ENCODE assay signal across 8 mouse cellular contexts in genomic region chr7:127769651-127770038, GRCm38 (mm10). TPM values are rescaled to one million over a fixed set of nuclear protein-coding genes. Genes with fewer than 3 reads are reported as not detected.
DNase-seq lines count a peak whose midpoint lies in the region; ATAC-seq lines count a peak whose summit lies in the region.

Gene Orai3, plus strand, starts transcription at chr7:127769815.

- H3K4me2 ChIP-seq in hindbrain, embryonic 12.5 days (replicated peaks): peak within 1 kb of the TSS; percentile 80

- peak within 1 kb of the TSS; percentile 74 for H3K9ac ChIP-seq in hindbrain, embryonic 12.5 days

- peak; percentile 61 for ATAC-seq in hindbrain, embryonic 12.5 days (ENCODE audit: low FRiP score)

- H3K27me3 ChIP-seq in hindbrain, embryonic 12.5 days: no peaks in the 10 kb centered on the region

- DNase-seq in Muller cell, postnatal 12 days (ENCODE audit: inconsistent ontology term): peak; percentile 90
- DNase-seq in cerebellum, postnatal 14 days: peak; percentile 80 to 83
- DNase-seq in frontal cortex, postnatal 14 days (ENCODE audit: low spot score in 2 of 2): peak; percentile 82
- DNase-seq in layer of hippocampus, postnatal 14 days (ENCODE audit: low spot score in 2 of 2): peak; percentile 85 to 88
- peak; percentile 94 for DNase-seq in lung, postnatal 36 days
- peak; percentile 87 for DNase-seq in retina, postnatal 1 day
- peak; percentile 83 for DNase-seq in urinary bladder, adult 2 months (ENCODE audit: low spot score)

- H3K4me1 ChIP-seq in hindbrain, embryonic 12.5 days: peaks cover 30% of the 10 kb centered on the region

- H3K4me3 ChIP-seq in hindbrain, embryonic 12.5 days: peak within 1 kb of the TSS; percentile 51

- H3K36me3 ChIP-seq in hindbrain, embryonic 12.5 days: peaks cover 38% of the 10 kb centered on the region

- H3K9me3 ChIP-seq in hindbrain, embryonic 12.5 days (replicated peaks): no peaks in the 10 kb centered on the region

- under 1% methylated on average over 24 of the region's 24 CpGs for WGBS in hindbrain, embryonic 12.5 days

- H3K27ac ChIP-seq in hindbrain, embryonic 12.5 days: peak within 1 kb of the TSS; percentile 77

RNA-seq across cellular contexts. Expression of gene Orai3, which starts in this region (rescaled TPM):
- polyA plus RNA-seq in hindbrain, embryonic 12.5 days (2016; fragmentation: Nextera tagmentation; extraction: Ambion mirVana): 9.6 and 10.0 TPM in 2 replicates
- total RNA-seq in layer of hippocampus, postnatal 14 days (2021): 10 to 100 TPM; 22.4 to 22.7 TPM
- 36.0 and 42.3 TPM in 2 replicates for polyA plus RNA-seq in urinary bladder, adult 2 months (2012; rRNA removed)

Comparison
In these comparisons a context has a peak if more than half of its experiments do, and no peak if none do; other contexts are left out.
1. Peak in every context shown above with its lines: DNase-seq, ATAC-seq, H3K4me3 ChIP-seq and H3K27ac ChIP-seq.